Mouse (Mus musculus): Measurements from ENCODE around the gene Tradd.

GRCm38 (mm10) chr8:105299962-105300361 lies 35.6 kb upstream of the Tradd start:
- no peak for TF ChIP-seq GATA1 (IDR thresholded peaks at IDR 0.05; ENCODE audit: borderline replicate concordance, low read length)
- no peak for TF ChIP-seq CTCF (IDR thresholded peaks at IDR 0.05; ENCODE audit: low read depth, low read length)

Measured in G1E (cell line).